Mouse (Mus musculus) midbrain, postnatal 0 days (tissue): ENCODE data around the gene Ubtd1. TPM values are rescaled to one million over a fixed set of nuclear protein-coding genes. Genes with fewer than 3 reads are reported as not detected.
A peak's percentile ranks its signal among the peaks of the same experiment; 100 is the strongest.

Experiments used
- ATAC-seq: fragments of 200-750 bp; cut with Nextera tagmentation; 2 replicates; pipeline ENCODE4 v1.8.0; 2017; ENCODE audit warnings: moderate number of reproducible peaks, mild to moderate bottlenecking, moderate TSS enrichment, moderate library complexity; ENCODE audit not compliant: low FRiP score
- DNase-seq: peaks from one replicate; pipeline ENCODE4 v3.0.0-alpha.2; 2015; ENCODE audit warnings: low spot score
- H3K27ac ChIP-seq: fragments of 300-500 bp; sonication (generic); 2 replicates; pipeline ENCODE4 v1.5.1; 2014; ENCODE audit warnings: low read depth, mild to moderate bottlenecking, low read length, mixed read lengths
- H3K27me3 ChIP-seq: fragments of 300-500 bp; sonication (generic); 2 replicates; pipeline ENCODE4 v1.6.1; 2014; ENCODE audit warnings: low read length, control low read depth, mixed read lengths; ENCODE audit not compliant: insufficient read depth
- H3K36me3 ChIP-seq: fragments of 300-500 bp; sonication (generic); 2 replicates; pipeline ENCODE4 v1.6.1; 2014; ENCODE audit warnings: low read length, control low read depth, mixed read lengths; ENCODE audit not compliant: insufficient read depth
- H3K4me1 ChIP-seq: fragments of 300-500 bp; sonication (generic); 2 replicates; pipeline ENCODE4 v1.6.1; 2014; ENCODE audit warnings: mild to moderate bottlenecking, control low read depth, antibody characterized with exemption, low read length, mixed read lengths; ENCODE audit not compliant: insufficient read depth
- H3K4me2 ChIP-seq: fragments of 300-500 bp; sonication (generic); 2 replicates; pipeline ENCODE4 v1.6.1; 2014; ENCODE audit warnings: low read depth, mild to moderate bottlenecking, low read length, mixed read lengths; ENCODE audit not compliant: poor library complexity, severe bottlenecking
- H3K4me3 ChIP-seq: fragments of 300-500 bp; sonication (generic); 2 replicates; pipeline ENCODE4 v1.5.1; 2014; ENCODE audit warnings: low read depth, mild to moderate bottlenecking, low read length, moderate library complexity
- H3K9ac ChIP-seq: fragments of 300-500 bp; sonication (generic); replicated peaks from 2 replicates; pipeline ENCODE4 v1.6.1; 2014; ENCODE audit warnings: mild to moderate bottlenecking, low read length, moderate library complexity, mixed read lengths; ENCODE audit not compliant: poor library complexity, severe bottlenecking
- H3K9me3 ChIP-seq: fragments of 300-500 bp; sonication (generic); 2 replicates; pipeline ENCODE4 v1.6.1; 2016; ENCODE audit warnings: low read length, control low read depth
- CTCF ChIP-seq: IDR thresholded peaks from 2 replicates; pipeline ENCODE4 v1.5.1; 2016; ENCODE audit warnings: antibody characterized with exemption, mild to moderate bottlenecking
- WGBS: fragments of 180-500 bp; shearing (Covaris S2); extraction: QIAGEN DNeasy Blood & Tissue Kit; methylation state at CpG from one replicate; pipeline ENCODE4 v1.1.7; 2014; 5-methylcytosine and 5-hydroxymethylcytosine counted together
- polyA plus RNA-seq: library from polyadenylated mRNA; unstranded; fragments of >200 nt; fragmentation: Nextera tagmentation; extraction: Ambion mirVana; gene quantifications from 2 replicates; pipeline ENCODE4 v1.2.1, GENCODE M21; 2015
- total RNA-seq: library from RNA; depleted of rRNA; stranded (reverse); fragments of >200 nt; gene quantifications from 2 replicates; pipeline ENCODE4 v1.2.3, GENCODE M21; 2014

The Ubtd1 gene
- total and polyA plus RNA-seq, 2 experiments from 2014 or later: 12.2 to 17.5 TPM

GRCm38 (mm10) chr19:41943841-41944240 lies 37.7 kb upstream of the Ubtd1 start:
- Histone ChIP-seq H3K9ac (no peak overlapping the region), H3K4me2 (no peak overlapping the region), H3K4me3 (no peak overlapping the region), H3K4me1 (no peaks in the 10 kb centered on the region), H3K27me3 (no peaks in the 10 kb centered on the region), H3K9me3 (no peaks in the 10 kb centered on the region), H3K27ac (no peak overlapping the region), H3K36me3 (peaks cover 79% of the 10 kb centered on the region)
- no peak for TF ChIP-seq CTCF
- ATAC-seq (no peak), DNase-seq (no peak)
- 92% methylated on average over 7 of the region's 7 CpGs for WGBS

DNA sequence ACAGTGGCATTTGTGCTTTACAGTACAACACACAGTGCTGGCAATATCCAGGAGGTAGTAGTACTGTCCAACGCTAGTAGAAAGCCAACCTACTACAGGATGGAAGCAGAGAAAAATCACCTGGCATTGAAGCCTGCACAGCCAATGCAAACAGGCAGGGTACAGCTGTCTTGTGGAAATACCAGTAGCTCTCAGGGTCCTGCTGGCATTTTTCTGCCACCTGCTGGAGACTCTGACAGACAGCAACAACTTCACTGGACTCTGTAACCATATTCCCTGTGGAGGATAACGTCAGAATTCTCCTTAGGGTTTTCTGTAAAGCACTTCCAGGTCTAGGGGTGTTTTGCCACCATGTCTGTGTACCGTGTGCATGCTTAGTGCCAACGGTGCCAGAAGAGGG lies 29.3 kb upstream of the Ubtd1 start:
- 82% methylated on average over 4 of the region's 4 CpGs for WGBS
- peak; percentile 26 for DNase-seq

DNA sequence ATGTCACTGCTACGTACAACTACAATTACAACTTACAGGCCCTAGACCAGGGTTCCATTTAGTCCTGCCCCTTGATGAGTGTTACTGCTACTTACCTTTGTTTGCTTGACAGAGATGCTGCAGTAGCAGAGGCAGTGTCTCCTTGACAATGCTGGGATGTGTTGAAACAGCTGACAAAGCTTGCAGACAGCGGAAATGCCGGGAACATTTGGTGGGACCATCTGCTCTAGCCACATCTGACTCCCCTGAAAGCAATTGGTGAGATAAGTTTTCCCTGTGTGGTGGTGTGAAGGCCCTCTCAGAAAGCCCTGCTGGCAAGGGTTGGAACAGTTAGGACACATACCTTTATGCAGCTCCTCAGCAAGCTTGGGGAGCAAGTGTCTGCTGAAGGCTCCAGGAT lies 28.0 kb upstream of the Ubtd1 start:
- H3K27ac ChIP-seq: no peak overlapping the region
- WGBS: 92% methylated on average over 3 of the region's 3 CpGs
- no peak overlapping the region for H3K9ac ChIP-seq
- no peaks in the 10 kb centered on the region for H3K27me3 ChIP-seq
- H3K4me2 ChIP-seq: no peak overlapping the region
- H3K9me3 ChIP-seq: no peaks in the 10 kb centered on the region
- H3K36me3 ChIP-seq: peaks cover 74% of the 10 kb centered on the region
- H3K4me3 ChIP-seq: no peak overlapping the region
- no peaks in the 10 kb centered on the region for H3K4me1 ChIP-seq
- no peak for ATAC-seq
- DNase-seq: no peak
- no peak for TF ChIP-seq CTCF

More for the DNA sequence above, 29.3 kb upstream of the Ubtd1 start:
- Histone ChIP-seq H3K36me3 (peaks cover 79% of the 10 kb centered on the region), H3K9ac (no peak overlapping the region), H3K4me1 (no peaks in the 10 kb centered on the region), H3K4me2 (no peak overlapping the region), H3K27me3 (no peaks in the 10 kb centered on the region), H3K4me3 (no peak overlapping the region), H3K9me3 (no peaks in the 10 kb centered on the region), H3K27ac (no peak overlapping the region)
- peak; percentile 66 for TF ChIP-seq CTCF
- ATAC-seq: no peak

GRCm38 (mm10) chr19:41969618-41970017 lies 11.9 kb upstream of the Ubtd1 start:
- no peak for DNase-seq
- Histone ChIP-seq H3K9ac (no peak overlapping the region), H3K4me3 (no peak overlapping the region), H3K27me3 (no peaks in the 10 kb centered on the region), H3K4me2 (no peak overlapping the region), H3K36me3 (peaks cover 15% of the 10 kb centered on the region), H3K4me1 (no peaks in the 10 kb centered on the region), H3K9me3 (no peaks in the 10 kb centered on the region), H3K27ac (no peak overlapping the region)
- WGBS: 94% methylated on average over 7 of the region's 7 CpGs
- TF ChIP-seq CTCF: no peak
- ATAC-seq: no peak

DNA sequence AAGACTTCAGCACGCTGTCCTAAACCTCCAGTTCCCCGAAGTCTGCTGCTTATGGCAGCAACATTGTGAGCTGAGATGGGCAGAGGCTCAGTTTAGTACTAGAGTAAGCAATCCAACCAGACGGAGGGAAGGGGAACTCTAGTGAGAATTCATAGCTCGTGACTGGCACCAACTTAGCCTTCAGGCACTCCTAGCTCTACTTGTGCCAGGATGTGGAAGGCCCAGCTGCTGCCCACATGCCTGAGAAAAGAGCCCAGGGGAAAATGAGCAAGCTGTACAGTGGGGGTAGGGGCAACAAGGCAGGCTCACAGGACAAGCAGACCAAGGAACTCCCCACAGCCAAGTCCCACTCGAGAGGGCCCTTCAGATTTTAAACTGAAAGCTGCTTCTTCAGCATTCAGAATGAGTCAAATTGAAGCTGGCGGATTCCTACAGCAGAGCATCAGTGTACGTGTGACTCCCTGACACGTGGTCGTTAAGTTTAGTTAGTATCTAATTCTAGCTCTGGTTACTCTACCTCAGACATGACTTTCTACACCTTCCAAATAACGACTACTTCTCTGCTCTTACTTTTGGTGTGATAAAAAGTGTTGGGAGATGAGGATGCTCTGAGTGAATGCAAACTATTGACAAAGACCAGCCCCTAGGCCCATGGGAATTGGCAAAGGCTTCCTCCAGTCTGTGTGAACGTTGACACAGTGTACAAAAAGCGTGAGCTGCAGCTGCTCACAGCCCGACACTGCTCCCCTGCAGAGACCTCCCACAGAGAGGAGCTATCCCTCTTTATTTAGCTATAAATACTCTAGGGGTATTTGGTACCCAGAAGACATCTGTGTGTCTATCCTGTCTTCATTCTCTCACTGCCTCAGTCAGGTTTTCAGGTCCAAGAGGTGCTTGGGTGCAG lies 7.4 kb upstream of the Ubtd1 start:
- no peak overlapping the region for H3K27ac ChIP-seq
- H3K36me3 ChIP-seq: no peaks in the 10 kb centered on the region; the same call in 1 of the 2 replicates
- H3K9ac ChIP-seq: no peak overlapping the region
- H3K9me3 ChIP-seq: no peaks in the 10 kb centered on the region
- WGBS: 52% methylated on average over 13 of the region's 13 CpGs
- H3K4me1 ChIP-seq: no peaks in the 10 kb centered on the region
- no peak for TF ChIP-seq CTCF
- no peak overlapping the region for H3K4me2 ChIP-seq
- no peaks in the 10 kb centered on the region for H3K27me3 ChIP-seq
- H3K4me3 ChIP-seq: no peak overlapping the region
- ATAC-seq: no peak
- DNase-seq: peak; percentile 54

- Histone ChIP-seq H3K27ac (peak overlapping the region; percentile 80; the same call in 1 of the 2 replicates), H3K4me3 (peak overlapping the region; percentile 86), H3K9ac (peak overlapping the region; percentile 76), H3K4me1 (no peaks in the 10 kb centered on the region), H3K36me3 (no peaks in the 10 kb centered on the region), H3K9me3 (no peaks in the 10 kb centered on the region), H3K4me2 (peak overlapping the region; percentile 80), H3K27me3 (0 out of 2 replicates have a peak, but pooled peaks cover 4% of the 10 kb centered on the region)
- ATAC-seq (peak; percentile 4; the same call in 1 of the 2 replicates), DNase-seq (peak; percentile 26)
- TF ChIP-seq CTCF: no peak
- WGBS: under 1% methylated on average over 16 of the region's 16 CpGs
Observed at GRCm38 (mm10) chr19:41980422-41980818, 1.1 kb upstream of the Ubtd1 start.
